Mouse (Mus musculus) cerebellum, adult 2 months (tissue): ENCODE results near the gene Hoxb3.

Experiments used
- CTCF ChIP-seq: fragments of 200-500 bp; IDR thresholded peaks from 2 replicates; pipeline ENCODE4 v1.5.1; 2011; ENCODE audit warnings: low read depth, mild to moderate bottlenecking, control low read depth, low read length, moderate library complexity, borderline replicate concordance; ENCODE audit not compliant: insufficient read depth
- POLR2A ChIP-seq: fragments of 200-500 bp; IDR thresholded peaks from 2 replicates; pipeline ENCODE4 v1.6.1; 2011; ENCODE audit warnings: low read length, control low read depth, borderline replicate concordance; ENCODE audit not compliant: insufficient read depth

GRCm38 (mm10) chr11:96280399-96281378 lies 42.4 kb upstream of the Hoxb3 start:
- TF ChIP-seq CTCF: no peak
- no peak for TF ChIP-seq POLR2A
